Mouse (Mus musculus) macrophage (primary cell): ENCODE data around the gene Skida1. TPM values are rescaled to one million over a fixed set of nuclear protein-coding genes. Genes with fewer than 3 reads are reported as not detected.
"Not testable (repeated sequence)": the region's sequence is repeated elsewhere in the genome, so short reads cannot be mapped to it uniquely, and the experiment has no call there.

ENCODE experiments used
- H3K27ac ChIP-seq: fragments of 350-480 bp; formaldehyde crosslinking; 2 replicates; pipeline ENCODE4 v1.9.0; 2021
- H3K36me3 ChIP-seq: fragments of 350-480 bp; formaldehyde crosslinking; 2 replicates; pipeline ENCODE4 v1.9.0; 2021; ENCODE audit errors: inconsistent target
- H3K4me3 ChIP-seq: fragments of 350-480 bp; formaldehyde crosslinking; 2 replicates; pipeline ENCODE4 v1.9.0; 2021; ENCODE audit errors: inconsistent target
- H3K79me2 ChIP-seq: fragments of 350-480 bp; formaldehyde crosslinking; 2 replicates; pipeline ENCODE4 v1.9.0; 2021; ENCODE audit errors: inconsistent target
- WGBS: methylation state at CpG from one replicate; pipeline ENCODE4 v1.1.7; 2026; ENCODE audit warnings: inconsistent platforms; ENCODE audit not compliant: missing documents; 5-methylcytosine and 5-hydroxymethylcytosine counted together
- polyA plus RNA-seq: library from polyadenylated mRNA; stranded (reverse); fragments of 250-400 nt; gene quantifications from 3 replicates; pipeline ENCODE4 v1.2.4, GENCODE M21; 2018; ENCODE audit warnings: inconsistent platforms
- total RNA-seq, 78 experiments: library from RNA; depleted of rRNA; stranded (reverse); fragments of 250-400 nt; gene quantifications; 1 replicate in 9 of 78; 2 replicates in 24 of 78; 3 replicates in 43 of 78; 4 replicates in 2 of 78; pipeline ENCODE4 v1.2.4; 2018; ENCODE audit warnings: inconsistent platforms in 56 of 78

Skida1 gene
- total RNA-seq (2018; cell fraction: chromatin; rRNA removed): 1 to 10 TPM in 2 of 26 experiments, under 1 TPM in 2, not detected in 22; 0.15 to 1.3 (median 0.61) TPM
- under 1 TPM in 5 of 26 experiments, not detected in 21; 0.04 to 0.26 (median 0.05) TPM for total RNA-seq (2018; cell fraction: cytosol; rRNA removed)
- under 1 TPM in 1 of 26 experiments, not detected in 25; 0.34 TPM for total RNA-seq (2018; cell fraction: nucleus; rRNA removed)
- polyA plus RNA-seq: not detected in 3 replicates

DNA sequence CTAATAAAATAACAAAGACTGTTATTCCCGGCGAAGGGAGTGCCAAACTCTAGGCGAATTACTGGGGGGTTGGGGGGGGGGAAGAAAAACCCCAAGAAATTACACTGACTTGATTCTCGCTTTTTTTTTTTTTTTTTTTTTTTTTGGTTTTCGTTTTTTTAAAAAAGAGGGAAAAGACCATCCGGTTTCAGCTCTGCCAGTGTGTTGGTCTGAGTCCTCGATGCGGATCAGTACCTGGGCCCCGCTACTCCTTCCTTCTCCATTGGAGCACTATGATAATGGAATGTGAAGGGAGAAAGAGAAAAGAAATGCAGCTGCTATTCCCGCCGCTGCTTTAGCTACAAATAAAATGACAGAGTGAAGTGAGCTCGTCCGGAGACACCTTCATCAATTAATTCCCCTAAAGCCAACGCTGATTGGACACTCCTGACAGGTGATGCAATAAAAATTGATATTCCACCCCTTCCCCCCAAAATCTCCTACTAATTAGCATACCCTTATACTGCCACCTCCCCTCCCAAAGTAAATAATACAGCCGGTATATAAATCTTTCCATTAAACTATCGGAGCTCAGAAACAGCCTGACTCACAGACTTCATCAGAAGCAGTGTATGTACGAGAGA, at the start of gene Skida1:
Gene Skida1, minus strand, starts transcription at position 599 of the 623 bp plus-strand sequence.
- 6% methylated on average over 16 of the region's 17 CpGs for WGBS
- H3K36me3 ChIP-seq: no peaks in the 10 kb centered on the region
- no peak within 1 kb of the TSS for H3K27ac ChIP-seq

DNA sequence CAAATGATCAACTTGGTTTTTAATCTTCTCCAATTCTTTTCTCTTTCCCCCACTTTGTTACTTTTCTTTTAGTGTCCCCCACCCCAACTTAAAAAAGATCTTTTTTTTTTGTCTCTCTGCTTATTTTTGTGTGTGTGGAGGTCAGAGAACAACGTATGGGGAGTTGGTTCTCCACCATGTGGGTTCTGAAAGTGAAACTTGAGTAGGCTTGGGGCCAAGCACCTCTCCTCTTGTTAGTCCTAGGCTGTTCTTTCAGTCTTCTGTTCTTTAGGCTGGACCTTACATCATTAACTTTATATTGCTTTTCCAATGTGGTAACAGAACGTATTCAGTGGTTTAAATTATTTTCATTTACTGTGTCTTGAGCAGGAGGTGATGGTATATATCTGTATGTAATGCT, 47.0 kb upstream of the Skida1 start:
- Histone ChIP-seq H3K27ac (no peak overlapping the region), H3K79me2 (peaks cover 100% of the 10 kb centered on the region), H3K4me3 (no peak overlapping the region), H3K36me3 (peaks cover under 1% of the 10 kb centered on the region; the same call in 1 of the 2 replicates)
- 43% methylated on average over 2 of the region's 2 CpGs for WGBS

More for the DNA sequence above, at the start of gene Skida1:
- Histone ChIP-seq H3K4me3 (peak within 1 kb of the TSS; percentile 30), H3K79me2 (no peaks in the 10 kb centered on the region)

DNA sequence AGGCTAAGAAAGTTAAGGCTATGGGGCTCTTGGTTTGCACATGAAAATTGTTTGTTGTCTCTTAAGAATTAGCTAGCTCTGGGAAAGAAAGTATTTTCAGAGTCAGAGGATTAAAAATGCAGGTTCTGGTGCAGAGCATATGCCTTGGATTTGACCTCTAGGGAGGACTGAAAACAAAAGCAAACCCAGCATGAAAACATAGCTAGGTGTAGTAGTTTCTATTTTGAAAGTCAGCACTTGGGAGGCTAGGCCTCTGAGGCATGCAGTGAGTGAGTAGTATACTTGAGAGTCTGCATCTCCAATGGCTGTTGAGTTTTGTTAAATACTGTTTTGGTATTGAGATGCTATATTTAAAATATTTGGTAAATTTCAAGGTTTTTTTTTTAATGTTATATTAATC, 45.5 kb upstream of the Skida1 start:
- no peak overlapping the region for H3K4me3 ChIP-seq
- H3K27ac ChIP-seq: no peak overlapping the region
- H3K36me3 ChIP-seq: peaks cover 12% of the 10 kb centered on the region; the same call in 1 of the 2 replicates
- peaks cover 100% of the 10 kb centered on the region for H3K79me2 ChIP-seq

DNA sequence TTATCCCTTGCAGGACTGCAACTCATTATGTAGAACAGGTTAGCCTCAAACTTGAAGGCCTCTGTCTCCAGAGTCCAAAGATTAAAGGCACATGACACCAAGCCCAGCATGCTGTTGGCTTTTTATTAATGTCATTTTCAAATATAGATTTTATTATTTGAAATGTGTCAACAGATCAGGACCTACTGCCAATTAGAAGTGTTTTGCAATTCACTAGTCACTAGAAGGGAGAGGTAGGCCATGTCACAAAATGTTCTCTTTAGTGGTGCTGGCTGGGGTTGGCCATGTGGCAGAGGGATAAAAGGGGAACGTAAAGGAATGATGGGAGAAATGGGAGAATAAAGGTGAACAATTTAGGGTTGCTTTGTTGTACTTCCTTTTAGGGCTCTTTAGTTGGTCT, 45.0 kb upstream of the Skida1 start:
- H3K4me3 ChIP-seq: no peak overlapping the region
- peaks cover 100% of the 10 kb centered on the region for H3K79me2 ChIP-seq
- H3K36me3 ChIP-seq: peaks cover 12% of the 10 kb centered on the region; the same call in 1 of the 2 replicates
- WGBS: 100% methylated on average over 1 of the region's 1 CpGs
- no peak overlapping the region for H3K27ac ChIP-seq

DNA sequence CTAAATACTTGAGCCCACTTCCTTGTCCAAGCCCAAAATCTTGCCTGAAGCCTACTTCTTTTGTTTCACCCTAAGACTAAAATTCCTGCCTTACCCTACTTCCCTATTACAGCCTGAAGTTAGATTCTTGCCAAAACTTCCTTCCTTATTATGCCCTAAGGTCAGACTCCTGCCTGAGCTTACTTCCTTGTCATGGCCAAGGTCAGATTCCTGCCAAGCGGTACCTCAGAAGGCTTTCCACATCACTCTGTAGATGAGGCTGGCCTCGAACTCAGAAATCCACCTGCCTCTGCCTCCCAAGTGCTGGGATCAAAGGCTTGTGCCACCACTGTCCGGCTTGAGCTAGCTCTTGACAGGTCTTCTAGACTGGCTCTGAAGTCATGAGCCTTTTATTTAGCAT, 38.8 kb upstream of the Skida1 start:
- WGBS: 86% methylated on average over 3 of the region's 3 CpGs
- Histone ChIP-seq H3K36me3 (peaks cover 55% of the 10 kb centered on the region), H3K79me2 (peaks cover 78% of the 10 kb centered on the region)
- H3K4me3 ChIP-seq, H3K27ac ChIP-seq: not testable (repeated sequence)

DNA sequence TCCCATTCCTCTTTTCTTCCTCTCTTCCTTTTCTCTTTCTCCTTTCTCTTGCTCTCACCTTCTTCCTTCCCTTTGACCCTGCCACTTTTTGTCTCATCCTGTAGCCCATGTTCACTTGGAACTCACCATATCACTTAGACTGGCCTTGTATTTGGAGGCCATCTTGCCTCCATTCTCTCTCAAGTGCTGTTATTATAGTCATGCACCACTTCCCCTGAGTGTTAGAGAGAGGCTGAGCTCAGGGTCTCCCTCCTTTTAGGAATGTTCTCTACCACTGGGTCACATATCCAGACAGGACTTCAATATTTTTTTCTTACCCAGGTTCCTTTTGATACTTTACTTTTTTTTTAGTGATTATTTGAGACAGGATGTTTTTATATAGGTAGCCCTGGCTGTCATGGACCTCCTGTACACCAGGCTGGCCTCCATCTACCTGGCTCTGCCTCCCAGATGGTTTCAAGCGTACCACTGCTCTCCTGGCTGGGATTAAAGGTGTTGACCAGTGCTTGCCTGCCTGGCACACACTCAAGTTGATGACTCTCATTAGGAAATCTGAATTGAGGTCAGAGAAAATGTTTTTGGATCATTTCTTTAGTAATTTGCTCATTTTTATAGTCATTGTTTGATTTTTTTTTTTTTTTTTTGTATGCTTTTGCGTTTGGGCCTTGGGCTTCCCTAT, 31.5 kb upstream of the Skida1 start:
- no peak overlapping the region for H3K27ac ChIP-seq
- H3K79me2 ChIP-seq: peaks cover 96% of the 10 kb centered on the region
- H3K4me3 ChIP-seq: no peak overlapping the region
- H3K36me3 ChIP-seq: peaks cover 45% of the 10 kb centered on the region
- 92% methylated on average over 2 of the region's 2 CpGs for WGBS

DNA sequence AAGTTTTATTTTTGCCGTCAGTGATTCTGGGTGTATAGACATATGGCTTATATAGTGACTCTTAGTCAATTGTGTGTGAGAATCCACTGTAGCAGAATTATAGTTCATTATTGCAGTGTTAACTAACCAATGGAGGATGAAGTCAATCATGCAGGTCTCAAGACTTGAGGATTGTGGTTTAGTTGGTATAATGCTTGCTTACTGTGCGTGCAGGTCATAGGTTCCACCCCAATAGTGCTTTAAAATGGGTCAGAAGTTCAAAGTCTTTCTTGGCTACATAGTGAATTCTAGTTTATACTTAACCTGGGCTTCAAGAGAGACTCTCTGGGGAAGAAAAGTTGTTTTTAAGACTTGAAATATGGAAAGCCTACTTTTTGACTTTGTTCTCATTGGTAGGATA, 23.1 kb upstream of the Skida1 start:
- Histone ChIP-seq H3K79me2 (peaks cover 100% of the 10 kb centered on the region), H3K4me3 (no peak overlapping the region), H3K27ac (no peak overlapping the region), H3K36me3 (peaks cover 41% of the 10 kb centered on the region; the same call in 1 of the 2 replicates)
- WGBS: 83% methylated on average over 2 of the region's 2 CpGs

DNA sequence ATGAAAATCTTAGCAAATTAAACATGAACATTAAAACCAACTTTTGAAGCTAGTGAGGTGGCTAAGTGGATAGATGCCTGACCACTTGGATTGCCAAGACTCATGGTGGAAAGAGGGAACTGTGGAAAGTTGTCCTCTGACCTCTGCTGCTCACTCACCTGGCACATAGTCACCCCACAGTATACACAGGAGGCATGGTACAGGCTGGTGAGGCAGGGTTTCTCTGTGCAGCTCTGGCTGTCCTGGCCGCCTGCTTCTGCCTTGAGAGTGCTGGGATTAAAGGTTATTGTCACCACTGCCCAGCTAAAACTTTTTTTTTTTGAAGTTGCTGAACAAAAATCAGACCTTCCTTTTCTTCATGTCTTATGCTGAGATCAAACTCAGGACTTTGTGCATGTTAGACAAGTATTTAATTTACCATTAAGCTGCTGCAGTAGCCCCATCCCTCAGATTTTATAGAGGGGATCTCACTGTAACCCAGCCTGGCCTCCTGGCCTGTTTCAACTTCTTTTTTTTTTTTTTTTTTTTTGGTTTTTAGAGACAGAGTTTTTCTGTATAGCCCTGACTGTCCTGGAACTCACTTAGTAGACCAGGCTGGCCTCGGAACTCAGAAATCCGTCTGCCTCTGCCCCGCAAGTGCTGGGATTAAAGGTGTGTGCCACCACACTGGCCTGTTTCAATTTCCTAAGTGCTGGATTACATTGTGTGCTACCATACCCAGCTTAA, 19.4 kb upstream of the Skida1 start:
- no peak overlapping the region for H3K4me3 ChIP-seq
- peaks cover 17% of the 10 kb centered on the region; the same call in 1 of the 2 replicates for H3K36me3 ChIP-seq
- 100% methylated on average over 4 of the region's 4 CpGs for WGBS
- H3K79me2 ChIP-seq: peaks cover 79% of the 10 kb centered on the region
- H3K27ac ChIP-seq: no peak overlapping the region

DNA sequence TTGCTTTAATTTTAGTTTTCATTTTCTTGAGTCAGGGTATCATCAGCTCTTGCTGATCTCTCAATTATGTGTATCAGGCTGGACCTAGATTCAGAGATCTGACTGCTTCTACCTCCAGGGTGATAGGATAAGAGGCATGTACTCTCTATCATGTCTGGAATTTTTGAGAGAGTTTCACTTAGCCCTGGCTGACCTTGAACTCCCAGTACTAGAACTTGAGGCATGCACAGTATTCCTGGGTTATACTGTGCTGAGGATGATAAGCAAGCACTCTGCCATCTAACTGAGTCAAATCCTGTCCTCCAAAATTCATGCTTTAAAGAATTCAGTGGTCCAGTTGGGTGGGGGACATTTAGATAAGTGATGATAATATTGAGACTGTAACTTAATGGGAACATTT, 17.6 kb upstream of the Skida1 start:
- peaks cover 61% of the 10 kb centered on the region for H3K79me2 ChIP-seq
- peaks cover 7% of the 10 kb centered on the region; the same call in 1 of the 2 replicates for H3K36me3 ChIP-seq
- H3K27ac ChIP-seq: no peak overlapping the region
- H3K4me3 ChIP-seq: no peak overlapping the region

DNA sequence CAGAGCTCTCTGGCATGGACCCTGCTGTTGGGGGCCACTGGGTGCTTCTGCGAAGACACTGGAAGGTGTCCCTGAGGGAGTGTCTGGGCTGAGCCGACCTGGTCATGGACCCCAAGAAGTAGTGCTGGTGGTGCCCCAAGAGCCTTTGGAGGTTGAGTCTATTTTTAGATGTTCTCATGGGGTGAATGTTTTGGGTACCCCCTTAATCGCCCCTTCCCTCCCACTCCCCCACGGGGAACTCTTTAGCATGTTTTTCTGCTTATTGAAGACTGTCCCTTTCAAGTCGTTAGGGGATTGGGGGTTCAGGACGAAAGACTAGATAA, 16.8 kb upstream of the Skida1 start:
- Histone ChIP-seq H3K79me2 (peaks cover 53% of the 10 kb centered on the region), H3K4me3 (peak overlapping the region; percentile 45), H3K36me3 (peaks cover 7% of the 10 kb centered on the region; the same call in 1 of the 2 replicates), H3K27ac (no peak overlapping the region)
- WGBS: 9% methylated on average over 6 of the region's 6 CpGs

DNA sequence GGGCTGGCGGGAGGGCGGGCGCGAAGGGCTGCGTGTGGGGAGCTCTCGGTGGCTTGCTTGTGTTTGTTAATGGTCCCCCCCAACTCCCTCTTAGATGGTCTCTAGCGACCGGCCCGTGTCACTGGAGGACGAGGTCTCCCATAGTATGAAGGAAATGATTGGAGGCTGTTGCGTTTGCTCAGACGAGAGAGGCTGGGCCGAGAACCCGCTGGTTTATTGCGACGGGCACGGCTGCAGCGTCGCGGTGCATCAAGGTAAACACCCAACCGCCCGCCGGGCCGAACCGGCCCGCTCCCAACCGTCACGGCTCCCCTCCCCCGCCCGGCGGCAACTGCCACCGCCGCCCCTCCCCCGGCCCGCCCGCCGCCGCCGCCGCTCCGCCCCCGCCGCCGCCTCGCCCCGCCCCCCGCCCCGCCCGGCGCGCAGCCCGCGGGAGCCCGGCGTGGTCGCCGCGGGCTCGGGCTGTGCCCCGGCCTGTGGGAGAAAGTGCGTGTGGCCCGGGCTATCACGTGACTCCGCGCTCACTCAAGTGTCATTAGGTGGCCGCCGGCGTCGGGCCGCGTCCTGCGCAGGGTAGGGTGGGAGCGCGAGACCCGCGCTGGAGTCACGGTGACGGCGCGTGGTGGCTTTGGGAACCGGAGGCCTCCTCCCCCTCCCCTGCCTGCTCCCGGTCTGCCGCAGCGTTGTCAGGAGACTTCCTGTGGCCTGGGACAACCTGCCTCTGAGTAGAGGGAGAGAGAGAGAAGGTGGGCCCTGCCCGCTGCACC, 16.3 kb upstream of the Skida1 start:
- H3K4me3 ChIP-seq: peak overlapping the region; percentile 48
- H3K27ac ChIP-seq: peak overlapping the region; percentile 49
- H3K79me2 ChIP-seq: peaks cover 48% of the 10 kb centered on the region
- peaks cover 7% of the 10 kb centered on the region; the same call in 1 of the 2 replicates for H3K36me3 ChIP-seq
- under 1% methylated on average over 77 of the region's 85 CpGs for WGBS

DNA sequence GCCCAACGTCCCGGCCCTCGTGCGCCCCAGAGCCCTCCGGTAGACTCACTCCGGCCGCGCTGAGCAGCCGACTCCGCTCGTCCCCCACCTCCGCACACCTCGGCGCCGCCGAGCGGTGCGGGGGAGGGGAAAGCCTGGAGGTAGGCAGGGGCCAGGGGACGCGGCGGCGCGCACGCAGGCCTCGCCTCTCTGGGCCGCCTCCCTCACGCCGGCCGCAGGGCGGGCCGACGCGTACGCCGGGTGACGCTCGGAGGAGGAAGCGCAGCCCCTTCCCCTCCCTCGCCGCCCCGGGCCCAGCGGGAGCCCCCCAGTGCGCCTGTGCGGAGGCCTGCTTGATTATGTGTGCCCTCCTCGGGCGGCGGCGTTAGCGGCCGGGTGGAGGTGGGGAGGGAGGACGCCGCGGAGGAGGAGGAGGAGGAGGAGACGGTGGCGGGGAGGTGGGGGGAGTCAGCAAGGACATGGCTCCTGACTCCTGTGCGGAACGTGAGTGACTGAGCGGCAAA, 15.6 kb upstream of the Skida1 start:
- under 1% methylated on average over 49 of the region's 58 CpGs for WGBS
- Histone ChIP-seq H3K36me3 (peaks cover 7% of the 10 kb centered on the region; the same call in 1 of the 2 replicates), H3K27ac (peak overlapping the region; percentile 49), H3K4me3 (peak overlapping the region; percentile 48), H3K79me2 (peaks cover 41% of the 10 kb centered on the region)

DNA sequence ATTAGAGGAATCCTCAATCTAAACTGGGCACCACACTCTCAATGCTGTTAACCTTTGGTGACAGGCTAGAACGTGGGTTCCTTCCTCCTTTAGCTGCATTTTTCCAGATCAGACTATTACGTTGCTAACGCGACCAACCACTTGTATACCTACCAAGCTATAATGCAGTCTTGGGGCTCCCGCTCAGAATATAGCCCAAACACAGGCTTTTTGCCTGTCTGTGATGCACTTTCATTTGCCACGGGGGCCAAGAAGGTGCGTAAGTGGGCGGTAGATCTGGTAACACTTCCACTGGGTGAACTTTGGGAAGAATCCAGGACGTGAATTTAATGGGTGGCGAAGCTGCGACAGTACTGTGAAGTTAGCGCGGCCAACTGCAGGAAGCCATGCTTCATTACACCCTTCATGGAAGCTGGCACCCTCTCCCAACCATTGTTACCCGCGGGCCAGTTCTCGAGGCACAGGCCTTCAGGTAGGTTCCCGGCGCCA, 15.0 kb upstream of the Skida1 start:
- H3K79me2 ChIP-seq: peaks cover 35% of the 10 kb centered on the region
- peaks cover 7% of the 10 kb centered on the region; the same call in 1 of the 2 replicates for H3K36me3 ChIP-seq
- peak overlapping the region; percentile 69 for H3K4me3 ChIP-seq
- 0% methylated on average over 18 of the region's 18 CpGs for WGBS
- H3K27ac ChIP-seq: peak overlapping the region; percentile 68

DNA sequence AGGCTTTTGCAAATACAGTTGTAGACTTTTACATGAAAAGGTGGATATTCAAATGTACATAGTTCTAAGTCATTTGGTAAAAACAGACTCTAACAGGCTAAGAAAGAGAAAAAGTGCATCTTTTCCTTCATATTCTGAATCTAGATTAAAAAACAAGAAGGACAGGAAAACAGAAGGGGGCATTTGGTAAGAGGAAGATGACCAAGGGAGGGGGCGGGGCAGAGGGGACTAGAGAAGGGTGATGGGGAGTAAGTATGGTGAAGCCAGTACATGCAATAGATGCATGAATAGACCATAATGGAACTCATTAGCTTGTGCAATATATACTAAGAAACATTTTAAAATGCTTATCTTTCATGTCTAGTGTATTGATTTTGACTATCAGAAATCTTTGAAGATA, 11.5 kb upstream of the Skida1 start:
- Histone ChIP-seq H3K27ac (no peak overlapping the region), H3K79me2 (peaks cover under 1% of the 10 kb centered on the region), H3K4me3 (no peak overlapping the region), H3K36me3 (no peaks in the 10 kb centered on the region)
- 33% methylated on average over 1 of the region's 1 CpGs for WGBS
